Mouse (Mus musculus): Measurements from ENCODE around the gene Nectin3.
"Not testable (repeated sequence)": the region's sequence is repeated elsewhere in the genome, so short reads cannot be mapped to it uniquely, and the experiment has no call there.

Gene Nectin3

GRCm38 (mm10) chr16:46410739-46411057, 87.6 kb downstream of the Nectin3 start:
- DNase-seq, result no peak

DNA sequence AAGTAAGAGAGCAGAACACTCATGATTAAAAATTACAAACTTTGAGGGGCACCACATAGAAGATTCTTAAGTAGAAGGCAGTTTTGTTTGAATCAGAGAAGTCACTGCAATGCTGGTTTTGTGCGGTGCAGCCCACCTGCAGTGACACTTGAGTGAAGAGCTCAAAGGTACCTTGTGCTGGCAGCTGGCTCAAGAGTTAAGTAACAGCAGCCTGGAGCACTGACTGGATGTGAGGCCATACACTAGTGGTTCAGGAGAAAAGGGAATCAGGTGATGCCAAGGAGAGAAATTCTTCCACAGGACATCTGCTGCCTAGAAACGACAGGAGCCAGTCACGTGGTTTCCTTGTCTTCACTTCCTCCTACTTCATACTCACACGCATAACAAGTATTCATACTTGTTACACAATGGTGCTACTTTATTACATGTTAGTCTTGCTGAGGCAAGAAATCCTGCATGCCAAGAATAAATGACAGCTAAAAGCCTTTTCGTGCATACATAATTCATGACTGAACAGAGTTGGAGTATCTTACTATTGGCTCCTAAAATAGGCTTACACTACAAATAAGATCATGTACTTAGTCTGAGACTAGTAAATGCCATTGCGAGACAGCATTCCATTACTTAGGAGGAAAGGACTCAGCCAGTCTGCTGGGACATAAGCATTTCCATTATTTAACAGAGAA, 88.1 kb downstream of the Nectin3 start:
- no peak for DNase-seq

GRCm38 (mm10) chr16:46407997-46408396, 90.3 kb downstream of the Nectin3 start:
- DNase-seq, result no peak

DNA sequence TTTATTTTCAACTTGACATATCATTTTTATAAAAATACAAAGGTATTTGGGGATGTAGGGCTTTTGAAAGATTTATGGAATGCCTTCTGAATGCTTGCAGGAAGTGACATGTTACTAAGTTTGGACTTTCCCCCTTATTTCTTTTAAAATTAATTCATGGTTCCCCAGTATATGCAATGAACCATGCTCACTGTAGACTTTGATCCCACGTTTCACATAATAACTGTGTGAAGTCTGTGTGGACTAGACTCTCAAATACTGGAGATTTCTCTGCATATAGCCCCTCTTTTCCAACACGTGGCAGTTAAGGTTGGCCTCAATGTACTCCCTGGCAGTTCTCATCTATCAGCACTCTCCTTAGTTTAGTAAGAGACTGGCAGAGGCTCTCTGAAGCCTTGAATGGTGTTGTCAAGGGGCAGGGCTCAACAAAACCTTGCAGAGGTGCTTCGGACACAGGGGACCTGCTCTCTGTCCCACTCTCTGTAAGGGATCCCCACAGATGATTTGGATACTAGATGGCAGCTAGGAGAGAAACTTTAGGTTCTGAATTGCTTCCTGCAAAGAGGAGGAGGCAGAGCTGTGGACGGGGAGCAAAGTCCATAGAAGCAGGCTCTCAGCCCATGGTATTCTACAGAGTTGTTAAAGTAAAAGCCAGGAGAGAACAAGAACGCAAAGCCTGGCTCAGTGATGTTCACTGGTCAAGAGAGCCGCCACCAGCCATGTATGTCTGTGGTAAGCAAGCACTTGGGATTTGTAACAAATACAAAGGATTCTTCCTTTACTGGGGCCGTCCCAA, 91.3 kb downstream of the Nectin3 start:
- no peak for DNase-seq

- no peak for DNase-seq
These were observed 100.4 kb downstream of the Nectin3 start for GRCm38 (mm10) chr16:46397945-46398344.

DNA sequence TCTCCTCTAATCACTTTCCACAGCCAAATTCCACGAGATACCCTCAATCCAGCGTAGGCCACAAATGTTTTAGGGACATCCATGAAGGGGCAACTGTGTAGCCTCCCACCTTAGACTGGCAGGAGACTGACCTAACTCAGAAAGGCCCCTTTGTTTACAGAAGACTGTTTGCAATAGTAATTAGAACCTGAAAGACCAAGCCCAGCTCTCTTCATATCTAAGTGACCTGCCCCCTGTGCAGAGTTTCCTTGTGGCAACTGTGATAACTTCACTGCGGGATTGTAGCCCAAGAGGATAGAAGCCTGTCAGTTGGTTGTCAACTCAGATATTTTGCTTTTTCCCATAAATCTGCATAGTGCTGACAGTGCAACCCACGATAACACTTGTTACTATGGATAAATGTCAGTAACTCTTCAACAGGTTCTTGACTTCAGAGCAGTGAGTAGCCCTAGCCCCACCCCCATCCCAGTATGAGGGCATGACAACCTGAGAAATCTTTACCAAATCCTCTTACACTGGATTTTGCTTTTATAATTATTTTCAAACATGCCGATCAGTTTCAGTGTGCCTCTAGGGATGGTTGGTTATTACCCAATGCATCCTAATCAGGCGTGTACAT, 108.8 kb downstream of the Nectin3 start:
- no peak for DNase-seq

GRCm38 (mm10) chr16:46388527-46389414, 109.6 kb downstream of the Nectin3 start:
- no peak for DNase-seq

- DNase-seq, result no peak
These were observed 114.0 kb downstream of the Nectin3 start for GRCm38 (mm10) chr16:46384279-46384678.

- DNase-seq, result no peak
These were observed 115.0 kb downstream of the Nectin3 start for GRCm38 (mm10) chr16:46383344-46383743.

DNA sequence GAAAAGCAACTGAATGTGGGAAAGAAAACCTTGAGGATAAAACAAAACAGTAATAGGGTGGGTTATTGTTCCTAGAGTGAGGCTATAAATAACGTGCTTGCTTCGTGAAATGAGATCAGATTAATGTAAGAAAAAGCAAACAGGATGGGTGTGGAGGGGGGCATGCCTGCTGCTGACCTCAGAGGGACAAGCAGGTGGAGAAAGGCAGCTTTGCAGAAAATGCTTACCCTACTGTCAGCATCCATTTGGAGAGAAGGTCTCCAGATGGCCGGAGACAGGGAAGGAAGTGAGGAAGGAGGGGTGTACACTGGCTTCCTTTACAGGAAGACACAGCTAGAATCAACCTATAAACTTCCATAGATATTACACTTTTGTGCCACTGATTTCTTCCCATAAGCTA, 121.8 kb downstream of the Nectin3 start:
- DNase-seq, result no peak

DNA sequence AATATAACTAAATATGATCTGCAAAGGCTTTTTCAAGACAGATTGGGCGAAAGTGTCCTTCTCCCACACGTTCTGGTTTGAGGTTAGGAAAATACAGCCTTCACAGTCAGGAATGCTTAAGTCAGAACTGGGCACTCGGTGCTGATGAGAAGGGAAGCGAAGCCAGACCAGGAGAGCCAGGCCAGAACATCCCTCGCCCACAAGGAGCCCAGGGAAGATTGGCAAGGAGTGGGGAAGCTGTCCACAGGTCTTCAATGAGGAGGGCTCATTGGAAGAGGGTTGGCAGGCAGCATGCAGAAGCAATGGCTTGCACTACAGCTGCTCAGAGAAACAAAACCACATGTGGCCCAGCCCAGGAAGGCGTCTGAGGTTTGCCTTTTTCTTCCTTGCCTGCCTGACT, 136.3 kb downstream of the Nectin3 start:
- DNase-seq, result no peak

DNA sequence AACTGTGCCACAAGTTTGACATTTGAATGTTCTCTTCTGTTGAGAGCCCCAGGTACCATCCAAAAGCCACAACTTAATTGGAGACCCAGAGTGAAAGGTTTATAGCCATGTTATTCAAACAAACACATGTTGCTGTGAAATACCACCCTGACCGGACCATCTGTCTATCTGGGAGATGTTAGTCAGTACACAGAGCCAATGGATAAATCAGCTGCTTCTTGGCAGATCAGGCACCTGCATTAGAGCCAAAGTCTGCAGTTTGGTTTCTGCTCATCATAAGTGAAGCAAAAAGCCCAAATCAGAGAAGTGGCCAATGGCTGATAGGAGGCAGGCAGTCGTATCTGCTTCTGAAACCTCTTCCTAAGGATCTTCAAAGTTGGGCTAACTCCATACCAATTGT, 140.7 kb downstream of the Nectin3 start:
- DNase-seq, result not testable (repeated sequence)

- no peak for DNase-seq
These were observed 141.7 kb downstream of the Nectin3 start for GRCm38 (mm10) chr16:46356663-46357062.
